8 mouse cellular contexts compared by ENCODE assay signal in genomic region chr4:45530662-45531542, GRCm38 (mm10). TPM values are rescaled to one million over a fixed set of nuclear protein-coding genes. Genes with fewer than 3 reads are reported as not detected.
A peak's percentile ranks its signal among the peaks of the same experiment; 100 is the strongest.
DNase-seq lines count a peak whose midpoint lies in the region; ATAC-seq lines count a peak whose summit lies in the region.

No protein-coding gene starts in this region.

- H3K27ac ChIP-seq in hindbrain, embryonic 16.5 days (ENCODE audit: low read depth, low read length) = peak overlapping the region; percentile 88

- H3K27me3 ChIP-seq in hindbrain, embryonic 16.5 days (replicated peaks; ENCODE audit: control insufficient read depth, insufficient read depth, low read length) = no peaks in the 10 kb centered on the region

- H3K4me3 ChIP-seq in hindbrain, embryonic 16.5 days (ENCODE audit: low read length) = peak overlapping the region; percentile 76

- peaks cover 17% of the 10 kb centered on the region for H3K4me1 ChIP-seq in hindbrain, embryonic 16.5 days (ENCODE audit: control insufficient read depth, insufficient read depth, low read depth, low read length)

- ATAC-seq in hindbrain, embryonic 16.5 days = peak; percentile 90

- peak overlapping the region; percentile 92 for H3K4me2 ChIP-seq in hindbrain, embryonic 16.5 days (ENCODE audit: low read length)

- WGBS in hindbrain, embryonic 16.5 days = under 1% methylated on average over 44 of the region's 68 CpGs

- H3K9me3 ChIP-seq in hindbrain, embryonic 16.5 days (ENCODE audit: control insufficient read depth, low read length) = no peaks in the 10 kb centered on the region

- H3K9ac ChIP-seq in hindbrain, embryonic 16.5 days (ENCODE audit: low read depth, low read length) = peak overlapping the region; percentile 81

- no peaks in the 10 kb centered on the region for H3K36me3 ChIP-seq in hindbrain, embryonic 16.5 days (ENCODE audit: control insufficient read depth, insufficient read depth, low read length)

- peak; percentile 97 for DNase-seq in ZHBTc4 (ENCODE audit: low read depth, low spot score)
- DNase-seq in cerebellum, postnatal 4 days (ENCODE audit: low spot score in 2 of 2) = peak; percentile 85 to 92
- peak; percentile 93 for DNase-seq in gastrocnemius, adult 18-20 months (ENCODE audit: low spot score)
- peak; percentile 77 for DNase-seq in left cerebral cortex, adult 11 months (ENCODE audit: low spot score)
- DNase-seq in lung, postnatal 36 days = peak; percentile 96
- DNase-seq in retina, embryonic 14.5 days (ENCODE audit: low spot score) = peak; percentile 95
- DNase-seq in thymus, postnatal 36 days = peak; percentile 86 to 88

RNA-seq across cellular contexts. Expression of gene Shb, which starts 1.4 kb away (rescaled TPM):
- total RNA-seq in gastrocnemius, adult 18-20 months (2021) = 1 to 10 TPM; 5.6 to 6.8 TPM
- 2.6 and 3.8 TPM in 2 replicates for polyA plus RNA-seq in hindbrain, embryonic 16.5 days (2015; fragmentation: Nextera tagmentation; extraction: Ambion mirVana)

Comparison
In these comparisons a context has a peak if more than half of its experiments do, and no peak if none do; other contexts are left out.
1. Peak in every context shown above with its lines: DNase-seq, ATAC-seq, H3K4me3 ChIP-seq and H3K27ac ChIP-seq.